Mouse (Mus musculus): ENCODE measurements around the gene Galm.
A peak's percentile ranks its signal among the peaks of the same experiment; 100 is the strongest.
"Not testable (repeated sequence)": the region's sequence is repeated elsewhere in the genome, so short reads cannot be mapped to it uniquely, and the experiment has no call there.

Galm gene

GRCm38 (mm10) chr17:80206671-80207581 is 79.7 kb downstream of the Galm start, which contains the start of the genes Srsf7 and Ttc39d:
Srsf7 (minus strand) TSS chr17:80207307.
Ttc39d (plus strand) TSS chr17:80207460.
- peak; percentile 97 for DNase-seq (ENCODE audit: low read depth, low spot score)

GRCm38 (mm10) chr17:80213998-80214397 is 86.7 kb downstream of the Galm start:
- not testable (repeated sequence) for DNase-seq (ENCODE audit: low read depth, low spot score)

GRCm38 (mm10) chr17:80220131-80220530 is 92.9 kb downstream of the Galm start:
- DNase-seq (ENCODE audit: low read depth, low spot score): no peak

GRCm38 (mm10) chr17:80221202-80221601 is 93.9 kb downstream of the Galm start:
- peak; percentile 22 for DNase-seq (ENCODE audit: low read depth, low spot score)

GRCm38 (mm10) chr17:80221890-80222628 is 94.8 kb downstream of the Galm start:
- DNase-seq (ENCODE audit: low read depth, low spot score): peak; percentile 76

GRCm38 (mm10) chr17:80223829-80224228 is 96.6 kb downstream of the Galm start:
- no peak for DNase-seq (ENCODE audit: low read depth, low spot score)

GRCm38 (mm10) chr17:80224326-80225116 is 97.2 kb downstream of the Galm start, which contains the start of gene Gemin6:
Gemin6 (plus strand) TSS chr17:80224441.
- peak; percentile 90 for DNase-seq (ENCODE audit: low read depth, low spot score)

GRCm38 (mm10) chr17:80225142-80225541 is 97.9 kb downstream of the Galm start:
- DNase-seq (ENCODE audit: low read depth, low spot score): peak; percentile 22

GRCm38 (mm10) chr17:80229396-80229795 is 102.1 kb downstream of the Galm start:
- no peak for DNase-seq (ENCODE audit: low read depth, low spot score)

GRCm38 (mm10) chr17:80233844-80234243 is 106.6 kb downstream of the Galm start:
- no peak for DNase-seq (ENCODE audit: low read depth, low spot score)

- DNase-seq (ENCODE audit: low read depth, low spot score): no peak
Measured at GRCm38 (mm10) chr17:80234376-80234775, 107.1 kb downstream of the Galm start.
